In the genomic region with DNA sequence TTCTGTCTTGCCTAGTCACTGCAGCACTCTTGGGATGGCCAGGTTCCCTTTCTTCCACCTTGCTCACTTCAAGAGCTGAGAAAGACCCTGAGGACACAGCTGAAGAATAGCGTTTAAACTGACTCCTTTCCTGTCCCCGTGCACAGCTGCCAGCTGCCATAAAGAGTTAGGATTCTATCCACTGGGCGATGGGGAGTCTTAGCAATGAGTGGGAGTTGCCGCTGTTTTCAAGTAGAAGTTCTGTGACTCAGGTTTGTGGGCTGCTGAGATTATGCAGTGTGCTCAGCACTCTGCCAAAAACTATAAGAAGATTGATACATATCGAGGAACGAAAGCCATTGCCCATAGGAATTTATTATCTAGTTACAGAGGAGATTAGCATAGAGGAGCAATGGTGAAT, we compare ENCODE assay signal across 18 mouse cellular contexts.
DNase-seq lines count a peak whose midpoint lies in the region; ATAC-seq and TF ChIP-seq lines count a peak whose summit lies in the region.
"Had no signal": no experiment of that assay in that cellular context is flagged by ENCODE, and none has a peak within 500 bp of the region (broad histone marks: within the 10 kb centered on the region; RNA-seq: fewer than 3 reads in every experiment).

No protein-coding gene starts in this region.

- H3K4me1 ChIP-seq in kidney, embryonic 15.5 days: peaks cover 81% of the 10 kb centered on the region
- H3K4me1 ChIP-seq in embryonic fibroblast, embryonic 13.5 days (ENCODE audit: control insufficient read depth, insufficient read depth, low read length): peaks cover 54% of the 10 kb centered on the region

- no peaks in the 10 kb centered on the region for H3K9me3 ChIP-seq in kidney, embryonic 15.5 days (replicated peaks)
- H3K9me3 ChIP-seq: embryonic facial prominence, embryonic 15.5 days; heart, embryonic 15.5 days; neural tube, embryonic 13.5 days had no signal

- H3K36me3 ChIP-seq in kidney, embryonic 15.5 days: peaks cover 8% of the 10 kb centered on the region
- H3K36me3 ChIP-seq: neural tube, embryonic 13.5 days had no signal

- no peak for TF ChIP-seq CTCF in embryonic fibroblast, embryonic 13.5 days (IDR thresholded peaks at IDR 0.05; ENCODE audit: borderline replicate concordance, insufficient read depth, low read length)

- ATAC-seq in kidney, embryonic 15.5 days (replicated peaks; ENCODE audit: low FRiP score): no peak
- ATAC-seq: CD4-positive, CD25-positive, alpha-beta regulatory T cell, adult 4 months; forebrain, embryonic 14.5 days; midbrain, embryonic 16.5 days had no signal

- no peak overlapping the region for H3K4me2 ChIP-seq in kidney, embryonic 15.5 days
- H3K4me2 ChIP-seq: embryonic facial prominence, embryonic 15.5 days; heart, embryonic 15.5 days; hindbrain, embryonic 14.5 days; lung, embryonic 14.5 days; neural tube, embryonic 13.5 days had no signal

- H3K4me3 ChIP-seq in kidney, embryonic 15.5 days (replicated peaks): no peak overlapping the region
- H3K4me3 ChIP-seq in embryonic fibroblast, embryonic 13.5 days (ENCODE audit: insufficient read depth, low read length): no peak overlapping the region
- H3K4me3 ChIP-seq: embryonic facial prominence, embryonic 15.5 days; heart, embryonic 15.5 days; neural tube, embryonic 13.5 days had no signal

- TF ChIP-seq POLR2A in embryonic fibroblast, embryonic 13.5 days (IDR thresholded peaks at IDR 0.05; ENCODE audit: low read depth, low read length): no peak

- H3K27me3 ChIP-seq in kidney, embryonic 15.5 days: no peaks in the 10 kb centered on the region
- H3K27me3 ChIP-seq: embryonic facial prominence, embryonic 15.5 days; heart, embryonic 15.5 days; neural tube, embryonic 13.5 days had no signal

- WGBS in kidney, embryonic 15.5 days: 26% methylated on average over 6 of the region's 6 CpGs

- H3K9ac ChIP-seq in kidney, embryonic 15.5 days: no peak overlapping the region
- H3K9ac ChIP-seq: embryonic facial prominence, embryonic 15.5 days; heart, embryonic 15.5 days; hindbrain, embryonic 14.5 days; lung, embryonic 14.5 days; neural tube, embryonic 13.5 days had no signal

- no peak for DNase-seq in kidney, postnatal 14 days
- DNase-seq in right cerebral cortex, adult 2 months (ENCODE audit: low spot score in 2 of 2): peak; percentile 67 to 68
- DNase-seq in right cerebral cortex, postnatal 10 days (ENCODE audit: low spot score in 2 of 2): no peak
- peak; percentile 58 to 64 for DNase-seq in right cerebral cortex, postnatal 36 days (ENCODE audit: low spot score in 2 of 2)
- DNase-seq in lung, adult 18-20 months: no peak
- no peak for DNase-seq in adrenal gland, adult 2 months
- DNase-seq: gastrocnemius, postnatal 36 days; liver; lung, embryonic 14.5 days had no signal

- peak overlapping the region; percentile 57; the same call in 1 of the 2 replicates for H3K27ac ChIP-seq in kidney, embryonic 15.5 days
- peak overlapping the region; percentile 24 for H3K27ac ChIP-seq in embryonic fibroblast, embryonic 13.5 days (ENCODE audit: insufficient read depth, low read length)
- H3K27ac ChIP-seq: heart, embryonic 15.5 days; hindbrain, embryonic 14.5 days; neural tube, embryonic 13.5 days had no signal

Comparison
In these comparisons a context has a peak if more than half of its experiments do, and no peak if none do; other contexts are left out.
1. DNase-seq: peak in right cerebral cortex, adult 2 months (2 of 2) and right cerebral cortex, postnatal 36 days (2 of 2); none in kidney, postnatal 14 days (single experiment), right cerebral cortex, postnatal 10 days (0 of 2), lung, adult 18-20 months (0 of 2) and adrenal gland, adult 2 months (single experiment).